Mouse (Mus musculus): Measurements from ENCODE around the gene Sdhaf1.

Sdhaf1 gene

DNA sequence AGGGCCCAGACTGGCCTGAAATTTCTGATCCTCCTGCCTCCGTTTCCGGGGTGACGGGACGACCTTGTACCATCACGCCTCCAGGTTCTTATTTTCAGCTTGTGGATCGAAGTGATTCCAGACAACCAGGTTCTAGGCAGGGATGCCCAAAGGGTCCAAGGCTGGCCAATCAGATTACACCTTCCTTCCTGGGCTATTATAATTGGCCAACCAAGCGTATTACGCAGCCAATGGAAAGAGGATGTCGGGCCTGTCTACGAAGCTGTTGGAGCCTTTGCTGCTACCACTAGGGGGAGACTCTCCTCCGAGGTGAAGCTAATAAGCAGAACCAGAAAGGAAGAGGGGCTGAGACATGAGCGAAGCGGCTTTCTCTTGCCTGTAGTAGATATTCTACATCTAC is 8.2 kb upstream of the Sdhaf1 start:
- in situ Hi-C loops (cut with MboI; ENCODE audit: low pct_unique_long_range_greater_than_20kb in 1 of 2, low sequenced_read_pairs in 2 of 2, unreplicated experiment in 1 of 2) = no loop called here

DNA sequence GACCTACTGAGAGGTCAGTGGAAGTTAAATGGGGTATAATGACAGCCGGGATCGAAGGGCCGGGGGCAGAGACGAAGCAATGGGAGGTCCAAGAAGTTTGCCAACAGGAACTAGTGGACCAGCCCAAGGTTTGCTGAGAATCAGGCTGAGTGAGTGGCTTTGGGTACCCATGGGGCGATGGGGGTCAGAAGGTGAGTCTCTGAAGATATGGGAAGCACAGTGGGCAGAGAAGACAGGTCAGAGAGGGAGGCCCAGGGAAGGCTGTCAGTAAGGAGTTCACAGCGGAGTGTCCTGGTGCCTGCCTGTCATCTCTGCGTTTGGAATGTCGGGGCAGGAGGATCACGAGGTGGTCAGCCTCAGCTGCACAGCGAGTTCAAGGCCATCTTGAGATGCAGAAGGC is 4.7 kb upstream of the Sdhaf1 start:
- in situ Hi-C loops (cut with MboI; ENCODE audit: low pct_unique_long_range_greater_than_20kb in 1 of 2, low sequenced_read_pairs in 2 of 2, unreplicated experiment in 1 of 2) = no loop called here

DNA sequence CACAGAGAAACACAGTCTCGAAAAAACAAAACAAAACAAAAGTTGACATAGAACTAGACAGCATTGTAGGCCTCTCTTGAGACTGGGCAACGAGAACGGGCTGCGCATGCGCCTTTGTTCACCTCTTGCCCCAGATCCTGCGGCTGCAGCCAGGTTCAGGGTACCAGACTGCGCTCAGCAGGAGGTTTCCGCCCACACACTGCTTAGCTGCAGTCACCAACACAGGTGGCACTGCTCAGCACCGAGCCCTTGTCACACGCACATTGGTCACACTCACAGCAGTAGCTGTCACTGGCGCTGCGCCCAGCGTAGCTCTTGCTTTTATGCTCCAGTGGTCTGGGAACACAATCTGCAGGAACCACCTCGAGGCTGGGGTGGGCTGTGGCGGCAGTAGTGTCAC is 3.4 kb upstream of the Sdhaf1 start:
- in situ Hi-C loops (cut with MboI; ENCODE audit: low pct_unique_long_range_greater_than_20kb in 1 of 2, low sequenced_read_pairs in 2 of 2, unreplicated experiment in 1 of 2) = no loop called here

DNA sequence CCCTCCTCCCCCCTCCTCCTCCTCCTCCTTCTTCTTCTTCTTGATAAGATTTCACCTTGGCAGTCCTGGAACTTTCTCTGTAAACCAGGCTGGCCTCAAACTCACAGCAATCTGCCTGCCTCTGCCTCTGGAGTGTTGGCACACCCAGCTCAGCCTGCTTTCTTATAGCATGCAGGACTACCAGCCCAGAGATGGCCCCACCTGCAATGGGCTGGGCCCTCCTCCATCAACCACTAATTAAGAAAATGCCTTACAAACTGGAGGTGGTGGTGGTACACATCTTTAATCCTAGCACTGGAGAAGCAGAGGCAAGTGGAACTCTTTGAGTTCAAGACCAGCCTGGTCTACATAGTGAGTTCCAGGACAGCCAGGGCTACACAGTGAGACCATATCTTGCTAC is 2.7 kb upstream of the Sdhaf1 start:
- in situ Hi-C loops (cut with MboI; ENCODE audit: low pct_unique_long_range_greater_than_20kb in 1 of 2, low sequenced_read_pairs in 2 of 2, unreplicated experiment in 1 of 2) = no loop called here

DNA sequence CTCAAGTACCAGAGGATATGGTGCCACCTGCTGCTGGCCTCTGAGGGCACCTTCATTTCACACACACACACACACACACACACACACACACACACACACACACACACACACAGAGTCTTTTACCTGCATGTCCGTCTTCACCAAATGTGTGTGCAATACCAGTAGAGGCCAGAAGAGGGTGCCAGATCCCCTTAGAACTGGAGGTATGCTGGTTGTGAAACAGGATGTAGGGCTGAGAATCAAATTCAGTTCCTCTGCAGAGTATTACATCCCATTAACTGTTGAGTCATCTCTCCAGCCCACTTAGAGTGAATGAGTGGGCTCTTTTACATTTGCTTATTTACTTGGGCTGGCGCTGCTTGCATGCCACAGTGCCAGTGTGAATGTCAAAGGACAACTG is 1.7 kb upstream of the Sdhaf1 start:
- in situ Hi-C loops (cut with MboI; ENCODE audit: low pct_unique_long_range_greater_than_20kb in 1 of 2, low sequenced_read_pairs in 2 of 2, unreplicated experiment in 1 of 2) = no loop called here

DNA sequence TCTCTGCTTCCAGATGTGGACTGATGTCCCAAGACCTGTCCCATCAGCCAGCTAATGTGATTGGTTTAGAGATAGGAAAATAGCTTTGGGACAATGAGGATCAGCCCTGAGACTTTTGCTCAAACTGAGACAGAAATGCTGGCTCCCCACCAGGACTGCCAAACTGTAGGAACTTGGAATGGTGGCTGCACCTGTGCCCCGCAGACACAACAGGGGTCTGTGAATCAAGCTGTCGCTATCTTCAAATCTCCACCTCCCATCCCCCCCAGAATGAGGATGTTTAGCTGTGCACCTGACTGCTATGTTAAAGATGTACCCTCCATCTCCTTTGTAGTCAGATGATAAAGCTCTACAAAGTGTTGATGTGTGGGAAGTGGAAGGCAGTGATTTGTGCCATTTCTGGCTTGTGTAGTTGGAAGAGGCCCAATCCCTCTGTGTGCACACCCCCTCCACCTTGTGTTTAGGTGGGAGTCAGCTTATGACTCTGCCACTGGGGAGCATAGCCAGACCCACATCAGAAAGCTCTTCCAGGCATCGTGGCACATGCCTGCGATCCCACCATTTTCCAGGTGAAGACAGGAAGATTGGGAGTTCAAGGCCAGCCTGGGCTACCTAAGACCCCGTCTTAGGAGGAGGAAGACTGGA is 727 bp upstream of the Sdhaf1 start:
- in situ Hi-C loops (cut with MboI; ENCODE audit: low pct_unique_long_range_greater_than_20kb in 1 of 2, low sequenced_read_pairs in 2 of 2, unreplicated experiment in 1 of 2) = no loop called here

DNA sequence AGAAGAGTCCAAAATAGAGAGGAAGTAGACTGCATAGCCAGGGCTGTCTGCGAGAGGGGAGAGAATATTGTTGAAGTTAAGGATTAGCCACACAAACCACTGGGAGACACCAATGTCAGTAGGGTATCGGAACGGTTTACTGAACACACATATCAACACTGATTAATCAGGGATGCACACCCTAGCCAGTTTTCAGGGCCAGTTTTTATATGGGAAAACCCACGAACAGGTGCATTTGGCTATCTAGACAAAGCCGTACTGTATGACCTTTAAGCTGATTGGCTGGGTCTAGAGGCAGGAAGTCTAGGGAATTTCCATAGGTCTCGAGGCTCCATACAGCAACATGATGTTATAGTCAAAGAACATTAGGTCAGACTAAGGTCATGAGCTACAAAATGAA is 830 bp downstream of the Sdhaf1 start:
- in situ Hi-C loops (cut with MboI; ENCODE audit: low pct_unique_long_range_greater_than_20kb in 1 of 2, low sequenced_read_pairs in 2 of 2, unreplicated experiment in 1 of 2) = no loop called here

DNA sequence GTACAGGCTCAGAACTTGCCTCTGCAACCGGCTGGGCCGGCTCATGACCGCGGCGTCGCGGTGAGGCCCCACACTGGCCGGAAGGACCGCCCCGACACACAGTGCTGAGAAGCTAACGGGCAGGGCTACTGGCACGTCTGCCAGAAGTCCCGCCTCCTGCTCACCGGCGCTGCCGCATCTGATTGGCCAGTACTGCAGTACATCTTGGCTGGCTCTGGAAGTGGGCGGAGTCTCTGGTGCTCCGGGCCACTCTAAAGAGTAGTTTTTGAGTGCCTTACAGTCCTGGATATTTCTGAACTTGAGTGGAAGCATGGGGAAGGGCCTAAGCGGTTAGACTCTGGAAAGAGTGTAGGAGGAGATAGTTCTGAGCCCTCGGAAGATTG is 1.4 kb downstream of the Sdhaf1 start:
- in situ Hi-C loops (cut with MboI; ENCODE audit: low pct_unique_long_range_greater_than_20kb in 1 of 2, low sequenced_read_pairs in 2 of 2, unreplicated experiment in 1 of 2) = no loop called here

DNA sequence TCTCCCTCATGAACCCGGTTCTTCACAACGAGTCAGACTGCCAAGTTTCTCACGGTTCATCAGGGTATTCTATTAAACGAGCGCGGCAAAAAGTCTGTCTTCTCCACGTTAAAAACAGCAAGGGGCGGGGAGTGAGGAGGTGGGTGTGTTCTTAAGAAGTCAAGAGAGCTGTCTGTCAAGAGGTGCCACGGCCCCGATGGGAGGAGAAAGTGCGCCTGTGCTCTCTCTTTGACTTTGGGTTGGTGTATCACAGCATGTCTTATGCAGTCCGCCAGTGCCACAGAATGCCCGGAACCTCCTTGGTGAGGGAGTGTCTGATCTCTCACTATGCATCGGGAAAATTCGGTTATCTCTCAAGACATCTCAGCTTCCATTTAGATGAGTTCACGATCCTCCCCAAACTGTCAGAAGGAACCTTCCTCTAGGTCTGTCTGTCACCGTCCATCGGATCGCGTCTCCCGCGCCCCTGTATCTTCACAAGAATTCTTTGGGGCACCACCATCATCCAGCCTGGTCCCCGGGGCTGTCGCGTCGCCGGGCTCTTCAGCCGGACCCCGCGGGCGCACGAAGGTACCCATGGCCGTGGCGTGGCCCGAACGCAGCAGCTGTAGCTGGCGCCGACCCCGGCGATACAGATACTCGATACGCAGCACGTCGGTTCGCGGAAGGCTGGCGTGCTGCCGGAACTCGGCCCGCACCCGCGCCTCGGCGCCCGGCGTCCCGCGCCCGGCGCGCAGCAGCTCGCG is 2.0 kb downstream of the Sdhaf1 start, which contains the start of gene E130208F15Rik:
E130208F15Rik (plus strand) TSS at position 202 of the 746 bp plus-strand sequence.
- in situ Hi-C loops (cut with MboI; ENCODE audit: low pct_unique_long_range_greater_than_20kb in 1 of 2, low sequenced_read_pairs in 2 of 2, unreplicated experiment in 1 of 2) = no loop called here

DNA sequence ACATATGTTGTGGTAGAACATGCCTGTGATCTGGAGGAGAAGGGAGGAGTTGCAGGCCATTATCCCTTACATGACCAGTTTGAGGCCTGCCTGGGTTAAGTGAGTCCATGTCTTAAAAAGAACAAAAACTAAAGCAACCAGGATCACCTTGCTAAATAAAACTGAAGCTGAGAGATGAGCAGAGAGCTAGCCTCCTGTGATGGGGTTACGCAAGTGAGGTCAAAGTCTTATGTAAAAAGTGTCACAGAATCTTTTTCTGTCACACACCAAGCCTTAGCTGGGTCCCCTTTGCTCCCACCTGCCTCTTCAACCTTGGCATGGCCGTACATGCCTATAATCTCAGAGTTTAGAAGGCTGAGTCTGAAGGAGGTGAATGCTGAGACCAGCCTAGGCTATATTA is 2.7 kb downstream of the Sdhaf1 start:
- in situ Hi-C loops (cut with MboI; ENCODE audit: low pct_unique_long_range_greater_than_20kb in 1 of 2, low sequenced_read_pairs in 2 of 2, unreplicated experiment in 1 of 2) = no loop called here

DNA sequence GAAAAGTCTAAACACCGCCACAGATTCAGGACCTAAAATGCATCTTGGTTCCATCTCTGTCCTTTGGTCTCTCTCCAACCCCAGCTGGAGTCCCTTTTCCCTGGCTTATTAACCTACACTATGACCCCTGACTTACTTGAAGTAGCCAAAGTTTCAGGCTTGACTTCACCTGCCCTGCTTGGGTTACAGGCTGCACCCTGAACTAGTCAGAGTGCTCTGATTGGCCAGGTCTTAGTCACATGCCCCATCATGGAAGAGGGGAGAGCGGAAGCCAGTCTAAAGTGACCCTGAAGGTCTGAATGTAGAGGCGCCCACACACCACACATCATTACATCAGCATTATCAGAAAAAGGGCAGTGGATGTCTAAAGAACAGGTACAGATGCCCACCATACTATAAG is 5.6 kb downstream of the Sdhaf1 start:
- in situ Hi-C loops (cut with MboI; ENCODE audit: low pct_unique_long_range_greater_than_20kb in 1 of 2, low sequenced_read_pairs in 2 of 2, unreplicated experiment in 1 of 2) = no loop called here

DNA sequence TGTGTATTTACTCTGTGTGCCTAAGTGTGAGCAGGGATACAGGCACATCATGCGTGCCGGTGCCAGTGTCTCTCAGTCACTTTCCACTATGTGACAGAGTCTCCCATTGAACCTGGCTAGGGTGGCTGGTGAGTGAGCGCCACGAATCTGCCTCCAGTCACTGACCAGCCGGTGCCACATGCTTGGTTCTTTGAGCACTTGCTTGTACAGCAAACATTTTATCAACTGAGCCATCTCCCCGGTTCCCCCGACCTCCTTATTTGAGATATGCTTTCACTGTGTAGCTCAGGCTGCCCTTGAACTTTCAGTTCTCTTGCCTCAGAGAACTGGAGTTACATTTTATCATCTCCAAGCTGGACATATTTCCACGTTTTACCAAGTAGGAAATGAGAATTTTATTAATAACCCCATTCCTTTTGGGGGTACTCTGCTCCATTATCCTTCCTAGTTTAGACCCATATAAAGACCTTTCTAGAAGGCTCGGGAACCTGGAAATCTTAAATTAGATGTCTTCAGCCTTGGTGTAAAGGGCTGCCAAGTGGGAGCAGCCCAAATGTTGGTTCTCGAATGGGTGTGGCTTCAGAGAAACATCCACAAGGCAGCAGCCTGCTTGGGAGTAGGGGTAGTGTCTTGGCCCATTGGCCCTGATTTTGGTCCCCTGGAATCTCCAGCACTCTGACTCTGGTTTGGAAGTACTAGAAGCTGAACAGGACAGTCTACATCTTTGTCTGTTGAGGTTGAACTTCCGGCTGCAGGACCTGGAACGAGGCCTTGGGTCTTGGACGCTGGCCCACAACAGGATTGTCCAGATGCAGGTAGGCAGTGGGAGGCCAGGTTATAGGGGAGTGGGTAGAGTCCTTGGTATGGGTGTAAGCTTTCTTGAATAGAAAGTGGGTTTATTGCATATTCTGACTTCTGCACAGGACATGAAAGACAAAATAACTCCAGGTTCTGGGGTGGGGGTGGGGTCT is 7.9 kb downstream of the Sdhaf1 start:
- in situ Hi-C loops (cut with MboI; ENCODE audit: low pct_unique_long_range_greater_than_20kb in 1 of 2, low sequenced_read_pairs in 2 of 2, unreplicated experiment in 1 of 2) = no loop called here

DNA sequence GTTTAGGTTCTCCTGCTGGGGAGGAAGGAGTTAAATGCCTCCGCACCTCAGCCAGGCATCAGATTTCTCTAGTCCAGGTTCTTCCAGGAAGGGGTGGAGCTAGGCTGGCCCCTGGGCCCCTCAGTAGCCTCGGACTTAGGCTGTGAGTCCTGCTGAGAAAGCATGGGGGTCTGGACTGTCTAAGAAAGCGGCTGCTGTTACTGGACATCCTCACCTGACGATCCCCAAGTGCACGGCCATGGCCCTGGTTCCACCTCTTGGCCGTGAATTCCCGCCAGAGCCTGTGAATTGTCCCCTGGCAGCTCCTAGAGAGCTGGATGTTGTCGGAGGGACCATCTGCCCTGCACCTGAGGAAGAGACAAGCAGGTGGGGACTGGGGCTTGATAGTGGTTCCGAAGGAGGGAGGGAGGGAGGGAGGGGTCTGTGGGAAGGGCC is 9.0 kb downstream of the Sdhaf1 start, which contains the start of gene Syne4:
Syne4 (plus strand) TSS at position 87 of the 435 bp plus-strand sequence.
- in situ Hi-C loops (cut with MboI; ENCODE audit: low pct_unique_long_range_greater_than_20kb in 1 of 2, low sequenced_read_pairs in 2 of 2, unreplicated experiment in 1 of 2) = no loop called here

DNA sequence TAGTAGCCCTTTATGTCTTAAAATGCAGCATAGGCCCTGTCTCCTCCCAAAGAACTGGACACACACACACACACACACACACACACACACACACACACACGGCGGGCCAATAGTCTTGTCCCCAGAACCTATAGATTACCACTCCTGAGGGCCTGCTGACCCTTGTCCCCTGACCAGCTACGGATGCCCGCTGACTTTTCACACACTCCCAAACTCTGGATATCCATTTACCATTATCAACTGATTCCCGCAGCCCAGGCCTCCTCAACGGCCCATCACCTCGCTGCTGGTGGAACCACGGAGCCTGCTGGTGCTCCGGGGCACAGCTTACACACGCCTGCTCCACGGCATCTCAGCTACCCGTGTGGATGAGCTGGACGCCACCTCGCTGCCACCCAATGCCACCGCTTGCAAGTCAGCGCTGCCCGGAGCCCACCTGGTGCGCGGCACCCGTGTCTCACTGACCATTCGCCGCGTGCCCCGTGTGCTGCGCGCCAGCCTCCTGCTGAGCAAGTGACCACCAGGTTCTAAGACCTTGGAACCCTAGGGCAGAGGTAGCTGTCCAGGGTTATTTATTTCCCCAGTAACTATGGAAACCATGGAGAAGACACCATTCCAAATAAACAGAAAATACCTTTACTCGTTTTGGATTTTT is 9.9 kb downstream of the Sdhaf1 start:
- in situ Hi-C loops (cut with MboI; ENCODE audit: low pct_unique_long_range_greater_than_20kb in 1 of 2, low sequenced_read_pairs in 2 of 2, unreplicated experiment in 1 of 2) = no loop called here

DNA sequence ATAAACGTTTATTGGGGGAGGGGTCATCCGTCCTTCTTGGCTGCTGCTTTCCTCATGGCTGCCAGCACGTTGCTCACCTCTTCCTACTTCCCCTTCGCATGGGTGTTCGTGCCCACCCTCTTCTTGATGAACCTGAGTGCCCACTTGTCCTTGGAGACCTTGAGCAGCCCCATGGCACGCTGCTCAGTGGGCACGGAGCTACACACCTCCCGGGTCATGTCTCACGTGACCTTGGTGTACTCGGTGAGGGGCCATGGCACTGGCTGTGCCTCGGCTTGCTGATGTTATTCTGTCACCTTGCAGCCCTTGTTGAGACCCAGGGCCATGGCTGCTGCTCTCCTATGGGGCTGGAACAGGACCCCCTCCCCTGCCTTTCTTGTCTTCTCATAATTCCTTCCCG is 13.6 kb downstream of the Sdhaf1 start:
- in situ Hi-C loops (cut with MboI; ENCODE audit: low pct_unique_long_range_greater_than_20kb in 1 of 2, low sequenced_read_pairs in 2 of 2, unreplicated experiment in 1 of 2) = no loop called here

DNA sequence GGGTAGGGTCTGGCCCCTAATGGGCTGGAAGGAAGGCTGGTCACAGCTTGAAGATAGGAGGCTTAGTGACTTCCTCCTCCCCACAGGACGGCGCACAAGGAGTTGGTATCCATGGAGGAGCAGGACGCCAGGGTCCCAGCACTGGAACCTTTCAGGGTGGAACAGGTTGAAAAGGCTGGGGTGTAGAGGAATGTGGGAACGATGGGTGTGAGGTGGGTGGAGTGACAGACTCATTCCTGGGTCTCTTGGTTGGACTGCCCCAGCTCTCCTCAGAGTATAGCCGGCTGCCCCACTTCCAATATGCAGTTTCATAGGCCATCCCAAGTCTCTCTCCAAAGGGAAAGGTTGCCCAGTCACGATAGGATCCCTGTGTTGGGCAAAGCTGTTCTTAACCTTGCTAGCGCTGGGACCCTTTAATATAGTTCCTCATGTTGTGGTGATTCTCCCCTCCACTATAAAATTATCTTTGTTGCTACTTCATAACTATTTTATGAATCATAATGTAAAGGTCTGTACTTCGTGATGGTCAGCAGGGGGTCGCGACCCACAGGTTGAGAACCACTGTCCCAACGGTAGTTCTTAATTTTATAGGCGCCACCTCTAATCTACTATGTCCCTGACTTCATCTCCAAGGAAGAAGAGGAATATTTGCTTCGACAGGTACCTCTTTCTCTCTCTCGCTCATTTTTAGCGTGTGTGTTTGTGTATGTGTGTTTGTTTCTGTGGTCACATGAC is 14.1 kb downstream of the Sdhaf1 start:
- in situ Hi-C loops (cut with MboI; ENCODE audit: low pct_unique_long_range_greater_than_20kb in 1 of 2, low sequenced_read_pairs in 2 of 2, unreplicated experiment in 1 of 2) = no loop called here

DNA sequence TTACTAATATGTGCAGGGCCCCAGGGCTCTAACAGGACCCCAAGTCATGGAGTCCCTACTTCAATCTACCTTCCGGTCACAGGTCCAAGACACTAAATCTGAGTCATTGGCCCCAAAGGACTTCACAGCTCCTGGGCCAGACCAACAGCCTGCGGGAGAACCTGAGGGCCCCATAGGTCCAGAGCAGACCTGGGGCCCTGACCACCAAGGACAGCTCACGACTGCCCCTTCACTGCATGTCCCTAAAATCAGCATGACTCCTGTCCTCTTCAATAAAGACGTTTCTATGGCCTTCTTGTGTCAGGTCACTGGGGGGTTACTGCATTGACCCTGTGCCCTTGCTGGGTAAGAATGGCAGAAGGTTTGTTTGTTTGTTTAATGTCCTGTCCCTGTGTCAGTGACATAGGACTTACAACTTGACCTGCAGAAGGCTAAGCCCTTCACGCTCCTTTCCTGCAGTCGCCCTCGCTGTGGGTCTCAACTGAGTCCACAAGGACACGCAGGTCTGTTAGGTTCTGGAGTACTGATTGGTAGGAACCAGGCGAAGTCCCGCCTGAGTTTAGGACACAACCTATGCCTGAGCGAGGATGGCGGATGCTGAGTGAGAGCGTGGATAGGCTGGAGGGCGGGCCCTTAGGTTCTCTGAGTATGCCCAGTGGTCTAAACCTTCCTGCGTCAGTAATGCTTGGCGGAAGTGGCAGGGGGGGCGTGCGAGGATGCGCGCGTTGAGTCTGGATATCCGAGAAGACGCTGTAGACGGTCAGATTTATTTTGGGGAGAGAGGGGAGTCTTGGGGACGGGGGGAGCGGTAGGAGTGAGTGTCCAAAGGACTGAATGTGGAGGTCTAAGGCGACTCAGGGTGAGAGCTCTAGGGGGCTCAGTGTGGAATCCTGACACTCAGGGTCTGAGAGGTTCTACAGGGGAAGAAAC is 15.4 kb downstream of the Sdhaf1 start, which contains the start of gene Alkbh6:
Alkbh6 (plus strand) TSS at position 642 of the 930 bp plus-strand sequence.
- in situ Hi-C loops (cut with MboI; ENCODE audit: low pct_unique_long_range_greater_than_20kb in 1 of 2, low sequenced_read_pairs in 2 of 2, unreplicated experiment in 1 of 2) = no loop called here

Data from mouse embryonic stem cell (cell line).